Mouse (Mus musculus) heart, embryonic 13.5 days (tissue): ENCODE measurements around the gene Wfdc17. TPM values are rescaled to one million over a fixed set of nuclear protein-coding genes. Genes with fewer than 3 reads are reported as not detected.

Experiments
- ATAC-seq: fragments of 200-750 bp; cut with Nextera tagmentation; 2 replicates; pipeline ENCODE4 v1.8.0; 2017; ENCODE audit warnings: moderate TSS enrichment; ENCODE audit not compliant: insufficient number of reproducible peaks, low FRiP score, low TSS enrichment; ENCODE audit errors: extremely low read depth
- H3K27ac ChIP-seq: fragments of 300-500 bp; sonication (generic); replicated peaks from 2 replicates; pipeline ENCODE4 v1.5.1; 2015; ENCODE audit warnings: moderate library complexity, mild to moderate bottlenecking, inconsistent platforms
- H3K27me3 ChIP-seq: fragments of 300-500 bp; sonication (generic); replicated peaks from 2 replicates; pipeline ENCODE4 v1.6.1; 2015; ENCODE audit warnings: mild to moderate bottlenecking, inconsistent platforms
- H3K36me3 ChIP-seq: fragments of 300-500 bp; sonication (generic); 2 replicates; pipeline ENCODE4 v1.6.1; 2015; ENCODE audit warnings: mild to moderate bottlenecking, inconsistent platforms
- H3K4me1 ChIP-seq: fragments of 300-500 bp; sonication (generic); 2 replicates; pipeline ENCODE4 v1.6.1; 2015; ENCODE audit warnings: inconsistent platforms
- H3K4me2 ChIP-seq: fragments of 300-500 bp; sonication (generic); 2 replicates; pipeline ENCODE4 v1.6.1; 2015; ENCODE audit warnings: inconsistent platforms, mild to moderate bottlenecking, moderate library complexity
- H3K4me3 ChIP-seq: fragments of 300-500 bp; sonication (generic); 2 replicates; pipeline ENCODE4 v1.5.1; 2015; ENCODE audit warnings: moderate library complexity, mild to moderate bottlenecking, inconsistent platforms
- H3K9ac ChIP-seq: fragments of 300-500 bp; sonication (generic); 2 replicates; pipeline ENCODE4 v1.6.1; 2015; ENCODE audit warnings: inconsistent platforms, mild to moderate bottlenecking, moderate library complexity
- H3K9me3 ChIP-seq: fragments of 300-500 bp; sonication (generic); 2 replicates; pipeline ENCODE4 v1.6.1; 2016; ENCODE audit warnings: inconsistent platforms
- WGBS: fragments of 180-500 bp; shearing (Covaris S2); methylation state at CpG from one replicate; pipeline ENCODE4 v1.1.7; 2015; ENCODE audit warnings: mixed read lengths; 5-methylcytosine and 5-hydroxymethylcytosine counted together
- polyA plus RNA-seq: library from polyadenylated mRNA; unstranded; fragments of >200 nt; fragmentation: Nextera tagmentation; extraction: Ambion mirVana; gene quantifications from 2 replicates; pipeline ENCODE4 v1.2.1, GENCODE M21; 2015

The Wfdc17 gene
- polyA plus RNA-seq = 1.1 and 2.0 TPM in 2 replicates

DNA sequence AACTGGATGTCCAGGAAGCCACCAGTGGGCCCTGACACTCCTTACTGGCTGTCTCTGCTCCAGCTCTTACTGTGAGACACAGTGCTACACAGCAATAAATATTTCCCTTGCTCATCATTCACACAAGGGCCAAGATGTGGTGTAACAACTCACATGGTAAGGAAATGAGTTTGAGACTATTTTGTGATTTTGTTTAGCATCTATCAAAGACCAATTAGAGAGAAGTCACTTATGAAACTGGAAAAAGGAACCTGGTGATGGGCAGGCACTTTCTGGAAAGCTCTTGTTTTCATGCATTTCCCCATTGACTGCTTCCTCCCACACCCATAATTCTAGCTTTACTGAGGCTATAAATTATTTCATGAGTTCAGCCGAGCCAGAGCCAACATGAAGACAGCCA is at the start of gene Wfdc17:
TSS of gene Wfdc17 (plus strand) at position 287 of the 400 bp plus-strand sequence.
- H3K9me3 ChIP-seq = no peaks in the 10 kb centered on the region
- no peak within 1 kb of the TSS for H3K27ac ChIP-seq
- 48% methylated on average over 1 of the region's 1 CpGs for WGBS
- no peak for ATAC-seq
- no peaks in the 10 kb centered on the region for H3K4me1 ChIP-seq
- H3K27me3 ChIP-seq = peaks cover 12% of the 10 kb centered on the region; the same call in 1 of the 2 replicates
- H3K36me3 ChIP-seq = no peaks in the 10 kb centered on the region
- no peak within 1 kb of the TSS for H3K4me2 ChIP-seq
- no peak within 1 kb of the TSS for H3K4me3 ChIP-seq
- no peak within 1 kb of the TSS for H3K9ac ChIP-seq

DNA sequence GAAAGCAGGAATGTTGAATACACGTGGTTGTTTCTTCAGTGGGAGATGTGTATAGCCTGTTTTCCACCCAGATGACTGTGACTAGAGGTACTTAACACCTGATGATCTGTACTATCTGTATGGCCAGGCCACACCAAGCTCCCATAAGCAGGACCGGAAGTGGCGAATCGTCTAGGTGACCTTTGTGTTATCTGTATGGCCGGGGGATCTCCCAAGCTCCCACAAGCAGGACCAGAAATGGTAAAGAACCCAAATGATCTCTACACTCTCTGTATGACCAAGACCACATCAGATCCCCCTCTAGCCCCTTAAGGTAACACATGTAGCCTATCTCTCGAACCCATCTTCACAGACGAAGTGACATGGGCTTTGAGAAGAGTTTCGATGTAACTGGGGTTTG is 49.2 kb upstream of the Wfdc17 start:
- H3K36me3 ChIP-seq = no peaks in the 10 kb centered on the region
- no peak overlapping the region for H3K9ac ChIP-seq
- 66% methylated on average over 8 of the region's 8 CpGs for WGBS
- no peak overlapping the region for H3K4me3 ChIP-seq
- ATAC-seq = no peak
- no peak overlapping the region for H3K4me2 ChIP-seq
- no peak overlapping the region for H3K27ac ChIP-seq
- no peaks in the 10 kb centered on the region for H3K9me3 ChIP-seq
- H3K27me3 ChIP-seq = no peaks in the 10 kb centered on the region
- H3K4me1 ChIP-seq = peaks cover 7% of the 10 kb centered on the region

DNA sequence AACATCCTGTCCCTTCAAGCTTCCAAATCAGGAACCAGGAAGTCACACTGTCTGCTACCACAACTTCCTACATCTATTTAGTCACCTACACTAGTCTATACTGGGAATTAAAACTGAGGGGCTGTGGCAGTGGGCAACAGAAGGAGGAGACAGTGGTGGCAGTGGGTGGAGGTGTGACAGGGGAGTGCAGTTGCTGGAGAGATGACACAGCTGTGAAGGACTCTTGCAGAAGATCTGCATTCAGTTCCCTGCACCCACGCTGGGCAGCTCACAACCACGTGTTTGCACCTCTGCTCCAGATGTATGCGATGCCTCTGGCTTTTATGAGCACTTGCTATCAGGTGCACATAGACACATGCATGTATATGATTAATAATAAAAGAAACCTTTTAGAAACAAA is 46.3 kb upstream of the Wfdc17 start:
- Histone ChIP-seq H3K4me3 (no peak overlapping the region), H3K27ac (no peak overlapping the region), H3K36me3 (no peaks in the 10 kb centered on the region), H3K27me3 (0 out of 2 replicates have a peak, but pooled peaks cover 6% of the 10 kb centered on the region), H3K9ac (no peak overlapping the region), H3K4me2 (no peak overlapping the region), H3K9me3 (no peaks in the 10 kb centered on the region), H3K4me1 (peaks cover 7% of the 10 kb centered on the region)
- WGBS = 75% methylated on average over 3 of the region's 3 CpGs
- no peak for ATAC-seq

DNA sequence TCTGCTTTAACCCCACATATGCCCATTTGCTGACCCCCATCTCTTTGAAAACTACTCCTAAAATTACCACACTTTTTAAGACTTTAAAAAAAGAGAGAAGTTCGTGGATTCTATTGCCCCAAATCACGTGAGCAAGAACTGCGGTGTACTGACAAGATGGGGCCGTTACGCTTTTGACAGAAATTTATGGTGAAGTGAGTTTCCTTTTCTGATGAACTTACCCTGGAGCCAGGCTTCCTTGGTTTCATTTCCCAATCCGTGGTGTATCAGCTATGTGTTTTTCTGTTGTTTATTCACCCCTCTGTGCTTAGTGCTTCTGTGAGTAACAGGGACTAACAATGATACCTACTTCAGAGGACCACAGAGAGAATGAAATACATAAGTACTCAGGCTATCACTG is 45.0 kb upstream of the Wfdc17 start:
- 68% methylated on average over 6 of the region's 6 CpGs for WGBS
- H3K4me1 ChIP-seq = peaks cover 1% of the 10 kb centered on the region; the same call in 1 of the 2 replicates
- no peak overlapping the region for H3K4me2 ChIP-seq
- H3K4me3 ChIP-seq = no peak overlapping the region
- no peak overlapping the region for H3K9ac ChIP-seq
- no peak overlapping the region for H3K27ac ChIP-seq
- no peaks in the 10 kb centered on the region for H3K36me3 ChIP-seq
- no peak for ATAC-seq
- H3K9me3 ChIP-seq = no peaks in the 10 kb centered on the region
- H3K27me3 ChIP-seq = 0 out of 2 replicates have a peak, but pooled peaks cover 6% of the 10 kb centered on the region

DNA sequence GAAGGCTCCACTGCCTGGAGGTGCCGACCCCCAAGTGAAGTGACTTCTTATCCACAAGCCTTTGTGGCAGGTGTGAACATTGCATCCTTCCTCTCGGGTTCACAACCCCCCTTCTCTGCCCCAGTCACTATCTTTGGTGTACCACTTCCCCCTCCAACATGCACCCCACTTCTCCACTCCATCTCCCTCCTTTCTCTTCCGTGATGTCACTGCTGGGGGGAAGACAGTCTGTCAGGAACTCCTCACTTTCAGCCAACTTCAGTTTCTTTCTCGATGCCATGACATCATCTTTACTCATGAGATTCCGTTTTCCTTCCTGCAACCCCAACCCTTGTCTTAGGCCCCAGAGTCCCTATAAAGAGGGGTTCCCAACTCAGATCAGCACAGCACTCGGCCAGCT is 41.6 kb upstream of the Wfdc17 start, which contains the start of gene Ccl4:
TSS of gene Ccl4 (plus strand) at position 381 of the 400 bp plus-strand sequence.
- no peak for ATAC-seq

DNA sequence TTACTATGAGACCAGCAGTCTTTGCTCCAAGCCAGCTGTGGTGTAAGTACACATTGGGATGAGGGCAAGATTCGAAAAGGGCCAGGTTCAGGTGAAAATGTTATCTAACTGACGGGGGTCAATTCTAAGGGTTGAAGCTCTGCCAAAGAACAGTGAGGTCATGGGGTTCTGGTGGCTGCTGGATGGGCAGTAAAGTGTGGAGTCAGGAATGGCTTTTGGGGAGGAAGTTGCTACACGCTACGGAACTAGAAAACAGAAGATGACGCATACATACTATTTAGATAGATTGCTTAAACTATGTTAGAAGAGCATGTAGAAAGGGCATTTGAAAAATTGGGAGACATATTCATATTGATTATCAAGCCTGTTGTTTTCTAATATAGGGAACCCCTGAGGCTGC is 40.3 kb upstream of the Wfdc17 start:
- no peaks in the 10 kb centered on the region for H3K9me3 ChIP-seq
- H3K27ac ChIP-seq = no peak overlapping the region
- ATAC-seq = no peak
- H3K4me3 ChIP-seq = no peak overlapping the region
- 0 out of 2 replicates have a peak, but pooled peaks cover 6% of the 10 kb centered on the region for H3K27me3 ChIP-seq
- no peaks in the 10 kb centered on the region for H3K4me1 ChIP-seq
- H3K36me3 ChIP-seq = no peaks in the 10 kb centered on the region
- H3K9ac ChIP-seq = no peak overlapping the region
- WGBS = 63% methylated on average over 5 of the region's 5 CpGs
- no peak overlapping the region for H3K4me2 ChIP-seq

More for the DNA sequence above, 41.6 kb upstream of the Wfdc17 start, which contains the start of gene Ccl4:
- no peaks in the 10 kb centered on the region for H3K36me3 ChIP-seq
- WGBS = 63% methylated on average over 6 of the region's 6 CpGs
- H3K9me3 ChIP-seq = no peaks in the 10 kb centered on the region
- H3K4me3 ChIP-seq = no peak within 1 kb of the TSS
- no peak within 1 kb of the TSS for H3K27ac ChIP-seq
- no peak within 1 kb of the TSS for H3K4me2 ChIP-seq
- 0 out of 2 replicates have a peak, but pooled peaks cover 6% of the 10 kb centered on the region for H3K27me3 ChIP-seq
- no peak within 1 kb of the TSS for H3K9ac ChIP-seq
- no peaks in the 10 kb centered on the region for H3K4me1 ChIP-seq

DNA sequence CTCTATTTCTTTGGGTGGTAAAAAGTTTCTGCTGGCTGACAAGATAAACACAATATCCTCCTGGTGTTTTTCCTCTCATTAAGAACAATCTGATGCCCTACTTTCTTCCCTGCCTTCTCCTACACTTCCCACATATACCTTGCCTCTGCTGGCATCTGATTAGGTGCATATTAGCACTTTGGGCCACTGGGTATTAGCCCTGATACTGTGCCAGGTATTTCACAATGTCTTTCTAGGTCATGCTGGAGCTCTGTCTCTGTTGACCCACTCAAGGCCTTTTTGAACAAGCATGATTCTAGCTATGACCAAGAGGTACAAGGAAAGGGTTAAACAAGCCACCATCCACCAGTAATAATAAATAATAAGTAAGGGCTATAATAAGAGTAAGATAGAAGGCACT is 32.0 kb upstream of the Wfdc17 start:
- Histone ChIP-seq H3K36me3 (no peaks in the 10 kb centered on the region), H3K9me3 (no peaks in the 10 kb centered on the region)

DNA sequence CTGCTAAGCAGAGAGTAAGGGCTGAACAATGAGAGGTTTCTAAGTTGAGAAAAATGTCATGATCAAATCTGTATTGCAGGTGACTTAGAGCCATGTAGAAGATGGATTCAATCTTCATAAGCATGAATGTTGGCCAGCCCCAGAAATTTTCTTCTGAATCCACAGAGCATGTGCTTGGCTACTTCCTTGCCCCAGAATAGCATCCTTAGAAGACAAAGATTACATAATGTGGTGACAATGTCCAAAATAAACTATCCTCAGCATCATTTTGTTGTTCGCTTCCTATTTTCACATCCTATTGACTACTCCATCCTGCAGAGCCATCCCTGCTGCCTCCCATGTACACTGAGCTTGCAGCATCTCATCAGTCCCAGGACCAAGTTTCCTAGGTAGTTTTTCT is 28.1 kb upstream of the Wfdc17 start:
- no peak overlapping the region for H3K4me2 ChIP-seq
- H3K4me1 ChIP-seq = 0 out of 2 replicates have a peak, but pooled peaks cover 3% of the 10 kb centered on the region
- H3K27ac ChIP-seq = no peak overlapping the region
- H3K27me3 ChIP-seq = peaks cover 3% of the 10 kb centered on the region
- WGBS = 86% methylated on average over 1 of the region's 1 CpGs
- H3K4me3 ChIP-seq = no peak overlapping the region
- no peak overlapping the region for H3K9ac ChIP-seq
- no peak for ATAC-seq
- no peaks in the 10 kb centered on the region for H3K36me3 ChIP-seq
- H3K9me3 ChIP-seq = no peaks in the 10 kb centered on the region

More for the DNA sequence above, 32.0 kb upstream of the Wfdc17 start:
- peaks cover 3% of the 10 kb centered on the region for H3K27me3 ChIP-seq
- no peak overlapping the region for H3K27ac ChIP-seq
- H3K4me1 ChIP-seq = no peaks in the 10 kb centered on the region
- H3K4me3 ChIP-seq = no peak overlapping the region
- no peak for ATAC-seq
- H3K4me2 ChIP-seq = no peak overlapping the region
- H3K9ac ChIP-seq = no peak overlapping the region

DNA sequence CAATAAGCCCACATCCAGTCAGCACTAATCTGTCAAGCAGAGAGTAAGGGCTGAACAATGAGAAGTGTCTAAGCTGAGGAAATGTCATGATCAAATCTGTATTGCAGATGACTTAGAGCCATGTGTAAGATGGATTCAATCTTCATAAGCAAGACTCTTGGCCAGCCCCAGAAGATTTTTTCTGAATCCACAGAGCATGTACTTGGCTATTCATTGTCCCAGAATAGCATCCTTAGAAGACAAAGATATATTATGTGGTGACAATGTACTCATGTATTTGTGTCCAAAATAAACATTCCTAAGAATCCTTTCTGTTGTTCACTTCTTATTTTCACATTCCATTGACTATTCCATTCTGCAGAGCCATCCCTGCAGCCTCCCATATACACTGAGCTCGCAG is 13.9 kb upstream of the Wfdc17 start:
- Histone ChIP-seq H3K4me2 (no peak overlapping the region), H3K9ac (no peak overlapping the region), H3K4me3 (no peak overlapping the region), H3K4me1 (no peaks in the 10 kb centered on the region), H3K9me3 (no peaks in the 10 kb centered on the region), H3K27ac (no peak overlapping the region), H3K27me3 (0 out of 2 replicates have a peak, but pooled peaks cover 6% of the 10 kb centered on the region), H3K36me3 (no peaks in the 10 kb centered on the region)
- no peak for ATAC-seq
- 70% methylated on average over 1 of the region's 1 CpGs for WGBS

DNA sequence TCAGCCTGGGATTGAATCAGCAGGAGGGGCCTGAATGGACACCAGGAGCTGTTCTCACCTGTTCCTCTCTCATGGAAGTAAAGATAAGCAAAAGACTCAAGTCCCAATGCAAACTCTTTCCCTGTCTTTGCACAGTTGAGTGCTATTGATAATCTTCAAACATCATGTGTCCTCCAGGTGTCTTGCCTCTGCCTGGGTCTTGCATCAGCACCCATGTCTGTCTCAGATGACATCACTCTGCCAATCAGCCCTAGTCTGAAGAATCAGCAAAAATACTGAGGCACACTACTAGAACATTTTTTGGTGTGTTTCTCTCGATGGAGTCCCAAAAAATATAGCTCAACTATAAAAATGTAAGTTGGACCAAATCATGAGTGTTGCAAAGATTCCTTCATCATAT is 11.8 kb upstream of the Wfdc17 start:
- no peaks in the 10 kb centered on the region for H3K9me3 ChIP-seq
- no peak overlapping the region for H3K9ac ChIP-seq
- H3K4me3 ChIP-seq = no peak overlapping the region
- ATAC-seq = no peak
- H3K27me3 ChIP-seq = peaks cover 6% of the 10 kb centered on the region; the same call in 1 of the 2 replicates
- H3K4me1 ChIP-seq = no peaks in the 10 kb centered on the region
- 27% methylated on average over 1 of the region's 1 CpGs for WGBS
- no peak overlapping the region for H3K27ac ChIP-seq
- H3K4me2 ChIP-seq = no peak overlapping the region
- H3K36me3 ChIP-seq = no peaks in the 10 kb centered on the region

DNA sequence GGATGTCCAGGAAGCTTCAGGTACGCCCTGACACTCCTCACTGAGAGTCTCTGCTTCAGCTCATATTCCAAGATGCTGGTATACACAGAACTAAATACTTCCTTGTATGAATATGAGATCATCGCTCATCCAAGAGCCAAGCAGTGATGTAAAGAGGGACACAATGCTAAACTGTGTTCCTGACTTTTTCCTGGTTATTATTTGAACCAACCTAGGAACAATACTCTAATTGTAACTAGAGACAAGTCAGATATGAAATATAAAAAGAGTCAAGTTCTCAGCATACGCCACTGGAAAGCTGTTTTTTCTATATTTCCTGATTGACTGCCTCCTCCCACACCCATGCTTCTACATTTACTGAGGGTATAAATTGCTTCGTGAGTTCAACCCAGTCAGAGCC is 4.9 kb downstream of the Wfdc17 start, which contains the start of gene Wfdc18:
TSS of gene Wfdc18 (plus strand) at position 301 of the 400 bp plus-strand sequence.
- Histone ChIP-seq H3K4me1 (no peaks in the 10 kb centered on the region), H3K9ac (no peak within 1 kb of the TSS), H3K9me3 (no peaks in the 10 kb centered on the region), H3K4me3 (no peak within 1 kb of the TSS), H3K27ac (no peak within 1 kb of the TSS), H3K36me3 (no peaks in the 10 kb centered on the region), H3K4me2 (no peak within 1 kb of the TSS), H3K27me3 (peaks cover 5% of the 10 kb centered on the region)
- ATAC-seq = no peak
- 70% methylated on average over 4 of the region's 4 CpGs for WGBS

DNA sequence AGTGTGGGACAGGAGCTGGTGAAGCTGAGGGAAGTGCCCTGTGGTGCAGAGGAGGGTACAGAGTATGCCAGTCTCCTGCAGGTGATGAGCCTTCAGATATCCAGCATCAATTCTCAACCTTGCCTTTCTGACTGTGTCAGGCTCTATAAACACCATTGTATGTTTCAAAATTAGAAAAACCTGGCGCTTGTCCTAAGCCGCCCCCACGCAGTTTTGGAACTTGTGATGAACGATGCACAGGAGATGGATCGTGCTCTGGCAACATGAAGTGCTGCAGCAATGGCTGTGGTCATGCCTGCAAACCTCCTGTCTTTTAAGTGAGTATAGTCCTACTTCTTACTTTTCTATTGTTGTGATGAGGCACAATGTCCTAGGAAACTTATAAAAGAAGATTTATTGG is 5.9 kb downstream of the Wfdc17 start:
- H3K4me2 ChIP-seq = no peak overlapping the region
- no peaks in the 10 kb centered on the region for H3K9me3 ChIP-seq
- peaks cover 5% of the 10 kb centered on the region for H3K27me3 ChIP-seq
- no peak overlapping the region for H3K9ac ChIP-seq
- no peaks in the 10 kb centered on the region for H3K4me1 ChIP-seq
- no peak overlapping the region for H3K4me3 ChIP-seq
- H3K27ac ChIP-seq = no peak overlapping the region
- no peaks in the 10 kb centered on the region for H3K36me3 ChIP-seq
- ATAC-seq = no peak
- WGBS = 78% methylated on average over 5 of the region's 5 CpGs
